Mouse (Mus musculus) E14TG2a.4 (cell line): ENCODE results near the gene Nucks1.

ENCODE experiments used
- CTCF ChIP-seq: conservative IDR thresholded peaks from 2 replicates; pipeline ENCODE4 v1.5.1; 2014; ENCODE audit warnings: low read length
- NANOG ChIP-seq: IDR thresholded peaks from 2 replicates; pipeline ENCODE4 v1.6.1; 2014; ENCODE audit warnings: borderline replicate concordance, low read length, mixed read lengths

DNA sequence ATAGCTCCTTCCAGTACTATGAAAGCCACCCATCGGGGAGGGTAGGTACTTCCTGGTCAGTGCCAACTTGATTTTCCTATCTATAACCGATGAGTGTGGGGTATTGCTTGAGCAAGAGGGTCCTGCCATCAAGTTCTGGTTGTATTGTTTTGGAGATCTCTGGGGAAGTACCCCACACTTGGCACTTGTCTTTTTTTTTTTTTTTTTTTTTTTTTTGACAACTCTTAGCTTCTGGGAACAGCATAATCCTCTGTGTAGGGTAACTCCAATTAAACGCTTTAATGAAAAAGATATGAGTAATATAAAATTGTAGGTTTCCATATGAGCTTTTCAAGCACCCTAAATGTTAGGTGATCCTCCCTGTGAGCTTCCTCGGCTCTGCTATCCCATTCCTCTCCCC lies 7.7 kb upstream of the Nucks1 start:
- no peak for TF ChIP-seq CTCF
- TF ChIP-seq NANOG, result no peak
